Mouse (Mus musculus) A20 (cell line): Measurements from ENCODE around the gene Rpp21.

ENCODE experiments used
- DNase-seq: peaks from one replicate; pipeline ENCODE4 v3.0.0-alpha.2; 2011; ENCODE audit warnings: low read depth, low spot score

Rpp21 gene

GRCm38 (mm10) chr17:36235300-36235699 is 22.6 kb downstream of the Rpp21 start:
- DNase-seq: peak; percentile 55

GRCm38 (mm10) chr17:36233572-36233971 is 24.3 kb downstream of the Rpp21 start:
- no peak for DNase-seq

GRCm38 (mm10) chr17:36231318-36231717 is 26.6 kb downstream of the Rpp21 start:
- DNase-seq: peak; percentile 95

GRCm38 (mm10) chr17:36229046-36229445 is 28.8 kb downstream of the Rpp21 start:
- DNase-seq: peak; percentile 65

GRCm38 (mm10) chr17:36226921-36227320 is 30.9 kb downstream of the Rpp21 start:
- peak; percentile 84 for DNase-seq

GRCm38 (mm10) chr17:36225231-36225824 is 32.5 kb downstream of the Rpp21 start:
- no peak for DNase-seq

GRCm38 (mm10) chr17:36224451-36224850 is 33.4 kb downstream of the Rpp21 start:
- DNase-seq: no peak

GRCm38 (mm10) chr17:36218594-36219155 is 39.2 kb downstream of the Rpp21 start:
- DNase-seq: no peak

- no peak for DNase-seq
Observed at GRCm38 (mm10) chr17:36215586-36215985, 42.3 kb downstream of the Rpp21 start.

GRCm38 (mm10) chr17:36206846-36207245 is 51.0 kb downstream of the Rpp21 start:
- DNase-seq: no peak

GRCm38 (mm10) chr17:36205862-36206261 is 52.0 kb downstream of the Rpp21 start:
- no peak for DNase-seq
